Mouse (Mus musculus) lung, postnatal 0 days (tissue): ENCODE data around the gene Rabggtb.

ENCODE experiments used
- CTCF ChIP-seq: IDR thresholded peaks from 2 replicates; pipeline ENCODE4 v1.5.1; 2016; ENCODE audit warnings: antibody characterized with exemption, mild to moderate bottlenecking
- EP300 ChIP-seq: IDR thresholded peaks from 2 replicates; pipeline ENCODE4 v1.6.1; 2016; ENCODE audit warnings: antibody characterized with exemption, mild to moderate bottlenecking, control low read depth

DNA sequence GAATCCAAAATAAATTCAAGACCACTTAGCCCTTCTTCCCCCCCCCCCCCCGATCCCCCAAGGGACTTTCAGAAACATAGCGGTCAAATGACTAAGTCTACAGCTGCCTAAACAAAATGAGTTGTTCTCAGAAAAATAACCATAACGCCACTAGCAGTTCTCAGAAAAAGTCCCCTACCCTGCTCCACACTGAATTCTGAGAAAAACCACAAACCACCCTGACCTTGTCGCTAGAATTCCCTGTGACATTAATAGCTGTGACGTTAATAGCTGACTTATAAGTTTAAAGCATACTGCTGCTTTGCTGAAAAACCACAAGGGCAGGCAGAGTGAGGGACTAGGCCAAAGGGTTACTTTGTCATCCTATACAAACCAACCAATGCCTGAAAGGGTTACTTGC, 45.1 kb upstream of the Rabggtb start:
- no peak for TF ChIP-seq CTCF
- no peak for TF ChIP-seq EP300
